Mouse (Mus musculus) CH12.LX (cell line): ENCODE measurements around the gene Stmn1. TPM values are rescaled to one million over a fixed set of nuclear protein-coding genes. Genes with fewer than 3 reads are reported as not detected.

ENCODE experiments used
- DNase-seq: peaks from one replicate; pipeline ENCODE4 v3.0.0-alpha.2; 2013; ENCODE audit errors: extremely low read depth
- H3K27ac ChIP-seq: 2 replicates; pipeline ENCODE4 v1.5.1; 2012; ENCODE audit warnings: low read depth, mild to moderate bottlenecking, control low read depth, moderate library complexity; ENCODE audit not compliant: insufficient read depth
- H3K27me3 ChIP-seq: replicated peaks from 2 replicates; pipeline ENCODE3; 2012; ENCODE audit warnings: inconsistent platforms
- H3K36me3 ChIP-seq, 2 experiments: replicated peaks in 1 of 2; 2 replicates each; pipeline versions ENCODE3 to v1.6.1; 2012; ENCODE audit warnings: inconsistent platforms in 1 of 2, low read length in 1 of 2, mild to moderate bottlenecking in 1 of 2, mixed read lengths in 1 of 2, moderate library complexity in 1 of 2; ENCODE audit not compliant: control insufficient read depth in 1 of 2, insufficient read depth in 1 of 2
- H3K4me1 ChIP-seq, 2 experiments: 2 replicates each; pipeline ENCODE4 v1.6.1; 2012; ENCODE audit warnings: inconsistent platforms in 1 of 2, moderate library complexity in 1 of 2; ENCODE audit not compliant: insufficient read depth in 2 of 2, control insufficient read depth in 1 of 2
- H3K4me2 ChIP-seq: 2 replicates; pipeline ENCODE4 v1.6.1; 2012; ENCODE audit warnings: low read depth, mild to moderate bottlenecking, control low read depth; ENCODE audit not compliant: poor library complexity, insufficient read depth, severe bottlenecking
- H3K4me3 ChIP-seq, 3 experiments: fragments of 150-350 bp in 1 of 3; sonication (generic) in 1 of 3; replicated peaks in 1 of 3; 2 replicates each; pipeline versions ENCODE3 to v1.5.1; 2011 to 2012; ENCODE audit warnings: low read depth in 2 of 3, low read length in 2 of 3, mild to moderate bottlenecking in 2 of 3, moderate library complexity in 2 of 3, control low read depth in 1 of 3, improper control_type of control experiment in 1 of 3, inconsistent platforms in 1 of 3, mixed read lengths in 1 of 3; ENCODE audit not compliant: poor library complexity in 1 of 3
- H3K79me2 ChIP-seq: replicated peaks from 2 replicates; pipeline ENCODE4 v1.6.1; 2012; ENCODE audit warnings: mild to moderate bottlenecking, moderate library complexity; ENCODE audit not compliant: control insufficient read depth, poor library complexity, insufficient read depth, severe bottlenecking; ENCODE audit errors: extremely low read depth
- H3K9ac ChIP-seq: 2 replicates; pipeline ENCODE4 v1.6.1; 2012; ENCODE audit warnings: low read depth, mild to moderate bottlenecking, control low read depth, moderate library complexity; ENCODE audit not compliant: insufficient read depth
- H3K9me3 ChIP-seq: replicated peaks from 2 replicates; pipeline ENCODE3; 2012; ENCODE audit warnings: low read length, inconsistent platforms, mixed read lengths
- CTCF ChIP-seq, 2 experiments: IDR thresholded peaks in 1 of 2; conservative IDR thresholded peaks in 1 of 2; 2 replicates each; pipeline ENCODE4 v1.5.1; 2011 to 2012; ENCODE audit warnings: low read depth in 2 of 2, low read length in 2 of 2, improper control_type of control experiment in 1 of 2, inconsistent platforms in 1 of 2, mild to moderate bottlenecking in 1 of 2, moderate library complexity in 1 of 2
- ELF1 ChIP-seq: IDR thresholded peaks from 2 replicates; pipeline ENCODE4 v1.6.1; 2014; ENCODE audit warnings: low read depth, mild to moderate bottlenecking, inconsistent platforms, low read length, improper control_type of control experiment
- ETS1 ChIP-seq: conservative IDR thresholded peaks from 2 replicates; pipeline ENCODE4 v1.6.1; 2012; ENCODE audit warnings: low read depth, mild to moderate bottlenecking, inconsistent platforms, low read length, improper control_type of control experiment, moderate library complexity
- HCFC1 ChIP-seq: IDR thresholded peaks from 2 replicates; pipeline ENCODE4 v1.6.1; 2012; ENCODE audit warnings: low read depth, mild to moderate bottlenecking, inconsistent platforms, low read length, improper control_type of control experiment
- KAT2A ChIP-seq: IDR thresholded peaks from 2 replicates; pipeline ENCODE4 v1.6.1; 2012; ENCODE audit warnings: low read length, improper control_type of control experiment, inconsistent platforms; ENCODE audit not compliant: insufficient replicate concordance
- MAX ChIP-seq: IDR thresholded peaks from 2 replicates; pipeline ENCODE4 v1.6.1; 2011; ENCODE audit warnings: low read length, improper control_type of control experiment
- MXI1 ChIP-seq: IDR thresholded peaks from 2 replicates; pipeline ENCODE4 v1.6.1; 2011; ENCODE audit warnings: mild to moderate bottlenecking, low read depth, low read length, improper control_type of control experiment
- NELFE ChIP-seq: IDR thresholded peaks from 2 replicates; pipeline ENCODE4 v1.6.1; 2011; ENCODE audit warnings: low read depth, low read length, improper control_type of control experiment
- NRF1 ChIP-seq: IDR thresholded peaks from 2 replicates; pipeline ENCODE4 v1.6.1; 2014; ENCODE audit warnings: low read depth, mild to moderate bottlenecking, inconsistent platforms, low read length, improper control_type of control experiment, moderate library complexity
- PAX5 ChIP-seq: IDR thresholded peaks from 2 replicates; pipeline ENCODE4 v1.6.1; 2012; ENCODE audit warnings: low read length, inconsistent platforms, mixed read lengths
- POLR2A ChIP-seq: IDR thresholded peaks from 2 replicates; pipeline ENCODE4 v1.6.1; 2011; ENCODE audit warnings: low read depth, mild to moderate bottlenecking, improper control_type of control experiment, low read length
- POLR2AphosphoS2 ChIP-seq: IDR thresholded peaks from 2 replicates; pipeline ENCODE4 v1.6.1; 2011; ENCODE audit warnings: low read depth, low read length, improper control_type of control experiment
- RCOR1 ChIP-seq: conservative IDR thresholded peaks from 2 replicates; pipeline ENCODE4 v1.6.1; 2012; ENCODE audit warnings: low read depth, mild to moderate bottlenecking, inconsistent platforms, low read length, improper control_type of control experiment
- SIN3A ChIP-seq: IDR thresholded peaks from 2 replicates; pipeline ENCODE4 v1.6.1; 2012; ENCODE audit warnings: low read length, improper control_type of control experiment, inconsistent platforms
- SMC3 ChIP-seq: IDR thresholded peaks from 2 replicates; pipeline ENCODE4 v1.6.1; 2011; ENCODE audit warnings: low read depth, low read length, improper control_type of control experiment
- TCF12 ChIP-seq: IDR thresholded peaks from 2 replicates; pipeline ENCODE4 v1.6.1; 2014; ENCODE audit warnings: low read depth, mild to moderate bottlenecking, inconsistent platforms, low read length, improper control_type of control experiment
- UBTF ChIP-seq: IDR thresholded peaks from 2 replicates; pipeline ENCODE4 v1.6.1; 2012; ENCODE audit warnings: low read depth, mild to moderate bottlenecking, inconsistent platforms, low read length, improper control_type of control experiment, moderate library complexity
- USF1 ChIP-seq: IDR thresholded peaks from 2 replicates; pipeline ENCODE4 v1.6.1; 2014; ENCODE audit warnings: low read depth, mild to moderate bottlenecking, inconsistent platforms, low read length, improper control_type of control experiment
- USF2 ChIP-seq: conservative IDR thresholded peaks from 2 replicates; pipeline ENCODE4 v1.6.1; 2011; ENCODE audit warnings: low read depth, low read length, improper control_type of control experiment
- ZC3H11A ChIP-seq: IDR thresholded peaks from 2 replicates; pipeline ENCODE4 v1.6.1; 2012; ENCODE audit warnings: low read depth, mild to moderate bottlenecking, inconsistent platforms, low read length, improper control_type of control experiment
- ZMIZ1 ChIP-seq: IDR thresholded peaks from 2 replicates; pipeline ENCODE4 v1.6.1; 2012; ENCODE audit warnings: low read depth, mild to moderate bottlenecking, inconsistent platforms, low read length, improper control_type of control experiment
- ZNF384 ChIP-seq: IDR thresholded peaks from 2 replicates; pipeline ENCODE4 v1.6.1; 2012; ENCODE audit warnings: low read depth, low read length, improper control_type of control experiment, inconsistent platforms
- dilution Hi-C: fragments of 300-500 bp; cut with MboI; formaldehyde crosslinking; loops from 2 replicates; pipeline ENCODE4 v1.14.3; 2020; ENCODE audit warnings: low sequenced_read_pairs; ENCODE audit not compliant: extremely low pct_unique_long_range_greater_than_20kb, extremely low pct_ligation_motif_present
- in situ Hi-C: fragments of 300-500 bp; cut with MboI; formaldehyde crosslinking; loops from 3 replicates; pipeline ENCODE4 v1.14.3; 2019; ENCODE audit warnings: low sequenced_read_pairs, low pct_ligation_motif_present, low pct_unique_long_range_greater_than_20kb, mixed read lengths
- polyA plus RNA-seq: library from polyadenylated mRNA; unstranded; fragments of >175 nt; gene quantifications from 2 replicates; pipeline ENCODE4 v1.2.1, GENCODE M21; 2012; ENCODE audit warnings: low read depth; ENCODE audit not compliant: insufficient read length
- total RNA-seq, 2 experiments: library from RNA; depleted of rRNA; stranded (reverse); fragments of 300-350 nt in 1 of 2; fragments of >200 nt in 1 of 2; gene quantifications; 2 replicates each; pipeline ENCODE4 v1.2.3; 2012 to 2014

Stmn1 gene
- total and polyA plus RNA-seq, 3 experiments, result 31.2 to 39.4 (median 34.7) TPM

DNA sequence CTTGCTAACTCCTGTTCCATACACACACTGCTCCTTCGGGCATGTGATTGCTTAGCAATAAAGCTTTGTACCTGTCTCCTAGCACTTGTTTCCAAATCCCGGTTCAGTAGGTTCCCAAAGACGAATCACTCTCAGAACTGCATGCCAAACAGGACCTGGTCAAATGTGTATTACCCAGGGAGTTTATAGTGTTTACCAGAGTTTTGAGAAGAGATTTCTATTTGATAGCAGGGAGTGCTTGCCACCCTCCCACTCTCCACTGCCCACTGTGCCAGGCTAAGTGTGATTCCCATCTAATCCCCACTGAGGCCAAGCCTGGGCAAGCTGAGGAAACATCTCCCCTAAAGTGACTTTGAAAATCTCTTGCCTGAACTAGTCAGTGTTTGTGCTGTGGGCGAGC lies 25.9 kb upstream of the Stmn1 start:
- dilution Hi-C loops, result no loop called here
- H3K79me2 ChIP-seq, result no peaks in the 10 kb centered on the region
- no peak overlapping the region for H3K9ac ChIP-seq
- peaks cover 7% of the 10 kb centered on the region for H3K27me3 ChIP-seq
- DNase-seq, result no peak
- no peaks in the 10 kb centered on the region for H3K36me3 ChIP-seq
- no peak overlapping the region for H3K4me3 ChIP-seq
- H3K4me2 ChIP-seq, result no peak overlapping the region
- H3K4me1 ChIP-seq, result peaks cover 2 to 7% of the 10 kb centered on the region in 2 experiments; a peak in 2 of 4 replicates
- no peak overlapping the region for H3K27ac ChIP-seq
- TF ChIP-seq SMC3 (no peak), POLR2AphosphoS2 (no peak), RCOR1 (no peak), ELF1 (no peak), ZMIZ1 (no peak), MXI1 (no peak), NRF1 (no peak), UBTF (no peak), ZNF384 (no peak), SIN3A (no peak), USF2 (no peak), HCFC1 (no peak), NELFE (no peak), TCF12 (no peak), PAX5 (no peak), KAT2A (no peak), USF1 (no peak), ETS1 (no peak)
- peaks cover 10% of the 10 kb centered on the region for H3K9me3 ChIP-seq
- in situ Hi-C loops, result no loop called here

DNA sequence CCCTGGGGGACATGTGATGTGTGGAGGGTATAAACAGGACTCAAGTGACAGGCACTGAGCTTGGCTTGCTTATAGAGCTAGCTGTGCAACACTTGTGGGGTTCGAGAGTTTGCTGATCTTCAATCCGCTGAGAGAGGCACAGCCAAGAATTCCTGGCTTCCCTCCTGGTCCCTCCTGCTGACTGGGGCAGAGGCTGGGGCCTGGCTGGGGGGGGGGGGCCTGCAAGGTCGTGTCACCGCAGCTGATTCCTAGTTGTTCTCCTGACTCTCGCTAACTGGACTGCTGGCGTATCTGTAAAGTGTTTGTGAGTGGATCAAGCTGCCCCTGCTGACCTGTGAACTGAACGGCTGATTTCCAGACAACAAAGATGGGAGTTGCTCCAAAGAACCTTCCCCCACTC lies 24.5 kb upstream of the Stmn1 start:
- Histone ChIP-seq H3K36me3 (no peaks in the 10 kb centered on the region), H3K4me1 (peaks cover 2 to 8% of the 10 kb centered on the region in 2 experiments; a peak in 2 of 4 replicates), H3K79me2 (no peaks in the 10 kb centered on the region), H3K9me3 (peaks cover 10% of the 10 kb centered on the region), H3K9ac (no peak overlapping the region), H3K27ac (no peak overlapping the region), H3K4me3 (no peak overlapping the region), H3K4me2 (no peak overlapping the region), H3K27me3 (peaks cover 7% of the 10 kb centered on the region)
- in situ Hi-C loops, result no loop called here
- no peak for TF ChIP-seq CTCF (conservative IDR thresholded peaks at IDR 0.05 in 1 of 2, IDR thresholded peaks at IDR 0.05 in 1 of 2; ENCODE audit: low read depth in 2 of 2, low read length in 2 of 2)
- TF ChIP-seq ZC3H11A, result no peak
- TF ChIP-seq MAX, result no peak
- TF ChIP-seq HCFC1, result no peak
- TF ChIP-seq POLR2A, result no peak
- no peak for DNase-seq
- dilution Hi-C loops, result no loop called here
